Mouse (Mus musculus) c-Kit-positive CD71-positive TER-119-positive erythroid progenitor cells, embryonic 14.5 days (primary cell): Measurements from ENCODE around the gene Rhoj.
"Not testable (repeated sequence)": the region's sequence is repeated elsewhere in the genome, so short reads cannot be mapped to it uniquely, and the experiment has no call there.

Source experiments
- DNase-seq: peaks from one replicate; pipeline ENCODE4 v3.0.0-alpha.2; 2013; ENCODE audit warnings: low spot score

Rhoj gene

DNA sequence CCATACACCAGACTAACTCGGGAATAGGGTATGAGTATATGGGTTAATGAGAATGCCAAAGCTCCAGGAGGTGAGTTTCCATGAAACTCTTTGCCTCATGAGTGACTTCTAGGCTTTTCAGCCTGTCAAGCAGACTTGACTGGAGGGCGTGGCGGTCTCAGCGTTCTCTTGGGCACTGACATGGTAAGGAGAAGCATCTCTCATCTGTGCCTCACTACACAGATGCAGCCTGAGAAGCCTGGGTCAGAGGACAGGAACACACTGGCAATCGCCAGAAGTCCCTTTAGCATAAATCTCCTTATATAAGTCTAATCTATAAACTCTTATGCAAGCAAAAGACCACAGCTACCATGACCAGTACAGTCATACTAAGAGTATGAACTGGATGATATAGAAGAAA lies 41.4 kb downstream of the Rhoj start:
- not testable (repeated sequence) for DNase-seq

DNA sequence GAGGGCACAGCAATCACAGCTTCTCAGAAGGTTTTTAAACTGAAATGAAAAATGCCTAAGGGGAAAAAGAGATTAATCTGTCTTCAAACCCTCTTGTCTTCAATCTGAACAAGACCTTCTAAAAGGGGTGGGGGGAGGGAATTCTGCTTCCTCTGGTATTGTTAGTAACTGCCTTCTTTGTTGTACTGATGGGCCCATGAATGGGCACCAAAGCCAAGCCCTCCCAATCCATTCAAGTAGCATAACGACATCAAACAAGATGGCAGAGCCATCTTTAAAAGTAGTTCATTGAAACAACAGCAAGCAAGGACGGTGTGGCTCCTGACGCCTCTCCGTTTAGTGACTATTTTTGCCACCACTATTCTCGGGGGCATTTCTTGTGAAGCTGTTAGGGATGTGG lies 42.6 kb downstream of the Rhoj start:
- DNase-seq, result no peak

DNA sequence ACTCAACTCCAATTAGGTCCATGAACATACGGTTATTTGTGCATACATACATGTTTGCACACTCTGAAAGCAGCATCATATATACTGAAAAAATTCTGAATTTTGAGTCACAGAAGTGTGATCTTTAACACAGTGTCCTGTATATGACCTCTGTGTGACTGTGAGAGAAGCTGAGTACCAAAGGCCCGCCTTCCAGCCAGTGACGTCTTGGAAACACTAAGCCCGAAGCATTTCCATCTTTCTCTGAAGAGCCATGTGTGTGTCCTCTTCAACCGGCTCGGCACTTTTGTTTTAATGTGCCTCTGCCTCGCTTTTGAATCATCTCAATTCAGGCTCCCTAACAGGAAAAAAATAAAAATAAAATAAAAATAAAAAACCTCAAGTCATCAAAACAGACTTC lies 43.7 kb downstream of the Rhoj start:
- no peak for DNase-seq

DNA sequence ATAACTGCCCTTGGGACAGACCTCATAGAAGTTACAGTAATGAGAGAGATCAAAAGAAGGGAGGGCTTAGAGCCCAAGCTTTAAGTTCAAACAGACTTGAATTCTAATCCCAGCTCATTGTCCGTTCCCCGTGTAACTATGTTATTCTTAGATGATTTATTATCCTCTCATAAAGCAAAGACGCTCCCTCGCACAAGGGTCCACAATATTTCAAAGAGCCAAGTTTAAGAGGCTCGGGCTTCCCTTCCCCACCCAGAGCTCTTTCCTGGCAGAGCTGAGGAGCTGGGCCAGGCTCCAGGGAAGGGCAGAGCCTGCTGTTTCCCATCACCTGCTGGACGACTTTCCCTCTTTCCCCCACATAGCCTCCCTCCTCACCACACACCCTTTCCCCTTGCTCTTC lies 44.3 kb downstream of the Rhoj start:
- DNase-seq, result no peak

DNA sequence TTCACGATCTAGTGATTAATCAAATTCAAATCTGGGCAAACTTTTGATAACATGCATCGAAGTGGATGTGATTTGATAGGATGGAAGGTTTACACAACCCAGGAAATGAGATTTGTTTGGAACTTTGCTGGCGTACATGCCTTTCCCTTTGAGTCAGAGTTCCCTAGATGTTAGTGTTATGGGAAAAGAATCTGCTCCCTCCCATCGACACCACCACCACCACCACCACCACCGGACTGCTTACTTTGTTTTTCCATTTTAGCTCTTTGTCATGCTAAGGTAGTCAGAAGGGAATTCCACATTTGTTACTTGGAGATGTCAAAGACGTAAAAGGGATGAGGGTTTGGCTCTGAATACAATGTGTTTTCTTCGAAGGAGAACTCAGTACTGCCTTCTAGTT lies 46.2 kb downstream of the Rhoj start:
- DNase-seq, result no peak

DNA sequence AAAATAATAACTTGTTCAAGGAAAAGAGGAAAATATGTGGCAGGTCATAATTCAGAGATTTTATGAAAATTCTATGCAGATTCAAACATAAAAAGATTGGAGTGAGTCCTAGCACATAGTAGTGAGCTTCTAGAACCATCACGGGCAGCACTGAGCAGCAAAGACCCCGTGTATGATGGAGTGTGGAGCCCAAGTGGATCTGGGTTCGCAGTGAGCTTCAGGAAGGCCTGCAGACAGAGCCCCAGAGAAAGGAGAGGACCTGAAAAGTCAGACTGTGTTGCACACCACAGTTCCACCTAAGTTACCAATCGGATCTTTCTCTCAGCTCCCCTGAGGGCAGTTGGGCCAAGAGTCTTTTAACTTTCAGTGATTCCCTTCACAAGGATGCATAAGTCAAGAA lies 49.7 kb downstream of the Rhoj start:
- no peak for DNase-seq

DNA sequence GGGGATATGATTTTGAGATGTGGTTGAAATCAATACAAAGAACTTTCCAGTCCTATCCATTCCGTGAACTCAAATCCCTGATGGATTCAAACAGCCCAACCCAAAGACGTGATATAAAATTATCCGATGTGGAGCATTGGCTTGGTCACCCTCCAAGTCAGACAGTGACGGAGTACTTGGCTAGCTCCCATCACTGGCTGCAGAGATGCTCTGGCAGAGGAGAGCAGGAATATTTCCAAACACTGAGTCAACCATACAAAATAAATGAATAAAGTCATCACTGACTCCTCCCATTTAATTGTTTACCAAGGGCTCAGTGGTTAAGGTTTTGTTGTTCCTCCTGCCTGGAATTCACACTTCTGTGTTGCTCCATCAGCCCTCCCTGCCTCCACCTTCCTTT lies 50.6 kb downstream of the Rhoj start:
- no peak for DNase-seq

DNA sequence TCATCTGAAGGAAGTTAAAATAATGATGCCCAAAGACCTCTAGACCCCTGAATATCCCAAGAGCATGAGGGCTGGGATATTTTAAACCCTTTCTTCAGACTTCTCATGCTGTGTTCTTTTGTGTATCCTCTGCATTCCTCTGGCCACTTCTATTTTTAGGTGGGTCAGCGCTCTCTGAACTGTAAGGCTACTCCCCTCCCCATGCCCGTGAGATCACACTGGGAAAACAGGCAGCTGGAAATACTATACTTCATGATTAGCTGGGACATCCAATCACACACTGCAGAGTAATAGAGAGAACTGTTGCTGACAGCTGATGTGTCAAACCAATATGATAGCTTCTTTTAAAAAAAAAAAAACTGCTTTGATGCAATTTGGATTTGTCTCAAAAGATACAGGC lies 51.4 kb downstream of the Rhoj start:
- DNase-seq, result no peak

DNA sequence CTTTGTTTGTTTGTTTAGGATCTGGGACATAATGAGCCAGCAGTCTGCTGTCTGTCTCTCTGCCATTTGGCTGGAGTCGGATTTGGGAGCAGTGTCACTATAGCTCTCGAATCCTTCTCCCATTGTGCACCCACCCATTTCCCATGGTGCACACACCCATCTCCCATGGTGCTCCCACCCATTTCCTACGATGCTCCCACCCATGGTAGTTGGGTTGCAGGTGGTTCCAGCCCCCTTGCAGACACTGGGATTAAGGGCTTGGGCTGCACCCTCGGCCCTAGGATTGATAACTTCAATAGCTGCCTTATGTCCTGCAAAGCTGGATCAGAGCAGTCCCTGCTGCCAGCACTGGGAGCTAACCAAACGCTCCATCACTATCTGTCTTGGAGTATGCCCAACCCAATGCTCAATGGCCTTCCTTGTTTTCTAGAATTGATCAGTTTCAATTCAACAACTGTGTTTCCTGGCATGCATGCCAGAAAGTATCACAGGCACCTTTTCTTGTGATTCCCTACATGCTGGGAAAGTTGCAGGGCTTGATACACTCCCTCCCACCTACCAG lies 51.9 kb downstream of the Rhoj start:
- no peak for DNase-seq

DNA sequence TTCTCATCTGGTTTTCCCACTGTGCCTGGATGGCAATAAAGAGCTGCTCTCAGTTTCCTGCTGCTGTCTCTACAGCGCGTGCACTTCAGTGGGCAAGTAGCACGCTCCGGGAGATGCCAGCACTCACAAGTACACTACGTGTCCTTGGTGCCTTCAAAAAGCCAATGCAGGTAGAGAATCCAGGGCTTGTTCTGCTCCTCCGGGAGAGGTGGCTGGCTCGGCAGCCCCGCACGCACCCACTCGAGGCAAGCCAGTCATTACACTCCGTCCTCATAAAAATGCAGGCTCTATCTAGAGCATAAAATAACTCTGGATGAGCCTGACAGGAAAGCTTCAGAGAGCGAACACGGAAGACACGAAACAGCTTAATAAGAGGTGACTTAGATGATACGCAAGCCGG lies 54.3 kb downstream of the Rhoj start:
- no peak for DNase-seq

DNA sequence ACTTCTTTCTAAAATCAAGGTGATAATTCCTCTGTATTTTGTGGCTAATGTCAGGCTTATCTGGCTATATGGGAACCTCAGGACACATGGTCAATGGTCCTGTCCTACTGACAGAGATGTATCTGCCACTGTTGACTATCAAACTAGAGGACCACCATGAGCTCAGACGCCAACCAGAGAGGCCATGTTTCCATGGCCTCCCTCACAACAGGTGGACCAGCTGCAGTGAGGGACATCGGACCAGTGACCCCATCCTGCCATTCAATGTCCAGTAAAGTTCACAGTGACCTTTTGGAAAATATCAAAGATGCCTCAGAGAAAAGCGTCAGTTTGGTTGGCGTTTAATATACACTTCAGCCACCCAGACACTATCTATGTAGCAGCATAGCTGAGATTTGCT lies 56.3 kb downstream of the Rhoj start:
- DNase-seq, result no peak

DNA sequence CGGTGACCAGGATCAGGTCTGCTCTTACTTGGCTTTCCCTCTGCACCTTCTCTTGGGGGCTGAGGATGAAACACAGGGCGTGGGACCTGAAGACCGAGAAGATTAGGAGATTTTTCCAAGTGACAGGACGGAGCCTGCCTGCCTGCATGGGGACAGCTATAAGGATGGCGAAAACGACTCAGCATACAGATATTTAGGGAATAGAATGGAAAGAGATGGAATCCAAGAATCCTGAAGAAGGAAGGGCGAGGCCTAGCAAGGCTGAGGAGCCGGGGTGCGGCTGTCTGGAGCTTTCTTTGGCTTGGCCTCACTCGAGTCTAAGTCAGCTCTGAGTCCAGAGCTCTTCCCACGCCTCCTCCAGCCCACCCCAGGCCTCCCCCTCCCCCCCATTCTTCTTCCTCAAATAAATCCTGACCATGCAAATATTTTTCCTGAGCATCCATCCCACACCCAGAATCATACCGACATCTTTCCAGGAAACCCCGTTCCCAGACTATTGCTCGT lies 57.6 kb downstream of the Rhoj start:
- no peak for DNase-seq

DNA sequence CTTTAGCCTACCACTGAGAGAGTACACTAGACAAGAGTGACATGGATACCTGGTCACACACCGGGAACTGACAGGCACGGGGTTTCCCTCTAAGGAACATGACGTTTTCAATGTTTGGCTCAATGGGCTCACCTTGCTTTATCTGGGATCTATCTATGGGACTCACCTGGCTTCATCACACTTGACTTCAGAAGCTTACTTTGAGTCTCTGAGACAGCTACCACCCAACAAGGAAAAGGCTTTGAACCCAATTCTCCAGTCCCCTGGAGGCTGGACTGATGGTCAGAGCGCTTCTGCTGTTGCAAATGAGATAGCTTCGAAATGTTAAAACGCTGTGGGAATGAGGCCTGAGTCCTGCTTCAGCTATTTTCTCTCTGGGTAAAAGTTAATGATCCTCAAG lies 59.2 kb downstream of the Rhoj start:
- DNase-seq, result no peak

DNA sequence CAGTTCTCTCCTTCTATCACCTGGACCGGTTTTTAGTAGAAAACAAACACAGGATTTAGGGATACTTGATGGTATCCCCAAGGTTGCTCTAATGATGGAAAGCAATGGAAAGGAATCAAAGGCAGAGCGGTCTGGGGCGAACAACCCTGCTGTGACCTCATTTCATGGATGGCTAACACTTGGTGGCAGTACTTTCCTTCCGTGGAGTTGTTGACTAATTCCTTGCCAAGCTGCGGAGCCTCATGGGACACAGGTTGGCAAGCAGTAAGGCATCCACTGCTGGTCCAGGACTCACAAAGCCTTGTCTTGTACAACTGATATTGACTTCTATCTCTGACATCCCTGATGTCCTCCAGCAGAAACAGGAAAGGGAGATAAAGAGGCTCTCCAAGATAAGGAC lies 60.4 kb downstream of the Rhoj start:
- no peak for DNase-seq

DNA sequence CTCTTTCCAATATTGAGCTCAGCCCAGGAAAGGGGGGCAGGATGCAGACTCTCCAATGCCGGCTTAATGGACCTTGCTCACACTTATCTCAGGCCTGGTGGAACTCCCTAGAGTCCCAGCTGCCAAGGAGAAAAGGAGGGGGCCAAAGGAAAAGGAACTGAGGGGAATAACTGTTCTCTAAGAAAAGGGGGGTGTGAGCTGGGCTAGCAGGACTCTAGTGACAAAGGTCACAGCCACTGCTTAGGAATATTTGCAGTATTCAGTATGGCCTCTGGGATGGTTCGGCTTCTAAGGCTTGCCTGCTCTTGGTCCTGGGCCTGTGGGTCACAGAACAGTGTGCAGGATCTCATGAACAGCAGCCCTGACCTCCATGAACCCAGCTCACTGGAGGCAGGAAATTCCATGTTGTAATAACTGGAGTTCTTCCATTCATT lies 61.3 kb downstream of the Rhoj start:
- no peak for DNase-seq

DNA sequence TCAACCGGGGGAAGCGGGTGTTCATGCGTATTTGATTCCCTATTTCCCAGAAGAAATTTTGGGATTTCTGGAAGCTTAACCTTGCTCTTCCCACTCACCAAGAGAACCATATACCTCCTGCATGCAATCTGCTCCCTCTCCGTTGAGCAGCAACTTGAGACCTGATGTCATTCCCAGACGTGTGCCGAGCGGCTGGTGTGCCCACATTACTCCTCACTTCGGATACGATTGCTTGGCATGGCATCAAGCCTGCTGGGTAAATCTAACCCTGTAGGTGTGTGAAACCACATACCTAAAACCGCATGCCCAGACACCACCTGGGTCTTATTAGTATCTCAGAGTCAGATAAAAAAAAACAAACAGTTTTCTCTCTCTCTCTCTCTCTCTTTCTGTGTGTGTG lies 66.3 kb downstream of the Rhoj start:
- no peak for DNase-seq

DNA sequence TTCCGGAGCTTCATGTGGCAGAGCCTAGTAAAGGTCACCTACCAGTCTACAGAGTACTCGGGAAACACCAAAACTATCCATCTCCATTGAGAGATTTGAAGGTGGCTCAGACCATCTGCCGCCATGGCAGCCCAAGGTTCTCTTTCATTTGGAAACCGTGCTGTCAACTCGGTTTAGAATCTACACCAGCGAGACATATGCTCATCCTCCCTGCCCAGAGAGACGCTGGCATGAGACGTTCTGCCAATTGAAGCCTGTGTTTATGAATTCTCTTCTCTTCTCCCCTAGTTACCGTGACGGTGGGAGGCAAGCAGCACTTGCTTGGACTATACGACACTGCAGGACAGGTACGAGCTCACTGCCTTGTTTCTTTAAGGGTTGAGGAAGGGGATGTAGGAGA lies 66.9 kb downstream of the Rhoj start:
- no peak for DNase-seq

DNA sequence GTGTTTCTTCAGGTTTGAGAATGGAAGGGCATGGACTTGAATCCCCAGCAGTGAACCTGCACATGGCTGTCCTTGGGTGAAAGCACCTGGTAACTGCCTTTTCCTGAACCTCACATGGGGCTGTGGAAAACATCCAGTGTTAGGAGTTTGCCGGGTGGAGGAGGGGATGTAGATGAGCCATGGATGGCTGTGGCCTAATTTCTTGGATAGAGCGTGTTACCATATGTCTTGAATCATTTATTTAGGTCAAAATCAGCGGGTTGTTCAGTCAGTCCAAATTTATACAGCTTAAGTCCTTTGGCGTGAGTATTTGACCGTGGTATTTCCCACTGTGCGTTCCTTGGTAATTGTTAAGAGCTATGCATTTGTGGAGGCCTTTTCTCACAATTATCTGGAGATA lies 68.0 kb downstream of the Rhoj start:
- DNase-seq, result no peak

DNA sequence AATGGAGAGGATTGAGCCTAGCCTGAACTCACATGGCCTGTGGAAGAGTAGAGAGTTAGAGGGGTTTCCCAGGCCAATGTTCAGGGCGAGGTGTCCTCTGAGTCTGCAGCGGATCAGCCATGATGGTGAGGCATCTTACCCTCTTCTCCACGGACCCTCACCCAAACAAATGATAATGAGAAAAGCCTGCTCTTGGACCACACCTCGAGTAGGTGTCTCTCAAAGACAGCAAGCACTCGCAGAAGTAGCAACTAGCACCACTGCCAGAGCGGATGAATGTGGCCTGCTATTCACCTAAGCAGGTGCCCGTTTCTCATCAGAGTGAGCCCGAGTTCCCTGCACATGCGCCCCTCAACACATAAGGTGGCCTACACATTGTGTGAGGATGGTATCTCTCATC lies 78.6 kb downstream of the Rhoj start:
- DNase-seq, result no peak

DNA sequence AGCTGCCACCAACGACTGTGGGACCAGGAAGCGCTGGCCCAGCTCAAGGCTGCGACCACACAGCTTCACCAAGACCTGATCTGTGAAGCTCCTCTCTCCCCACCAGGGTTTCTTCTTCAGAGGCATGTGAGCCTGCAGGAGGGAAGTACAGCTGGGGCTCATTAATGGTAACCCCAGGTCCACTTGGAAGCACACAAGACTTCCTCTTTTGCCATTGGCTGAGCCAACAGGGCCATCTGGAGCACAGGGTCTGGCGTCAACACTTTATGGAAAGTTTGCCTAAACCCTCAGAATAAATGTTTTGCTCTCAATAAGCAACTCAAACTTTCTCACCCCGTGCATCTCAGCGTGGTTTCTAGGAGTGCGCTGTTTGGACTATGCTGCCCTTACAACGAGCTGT lies 79.0 kb downstream of the Rhoj start:
- no peak for DNase-seq

DNA sequence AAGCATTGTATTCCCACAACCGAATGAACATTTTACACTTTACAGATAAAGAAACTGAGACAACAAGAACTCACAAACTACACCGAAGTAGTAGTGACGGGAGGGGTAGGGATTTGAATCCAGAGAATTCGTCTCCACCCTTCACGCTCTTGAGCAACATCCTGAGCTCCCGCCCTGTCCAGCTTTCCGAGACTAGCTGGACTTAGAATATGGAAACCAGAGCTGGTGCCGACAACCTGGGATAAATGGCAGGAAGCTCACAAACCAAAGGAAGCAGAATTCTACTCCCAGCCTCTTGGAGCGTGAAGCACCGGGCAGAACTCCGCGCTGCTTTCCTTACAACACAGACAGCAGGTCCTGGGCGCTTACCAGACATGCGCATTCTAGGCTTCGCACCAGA lies 79.7 kb downstream of the Rhoj start:
- no peak for DNase-seq

DNA sequence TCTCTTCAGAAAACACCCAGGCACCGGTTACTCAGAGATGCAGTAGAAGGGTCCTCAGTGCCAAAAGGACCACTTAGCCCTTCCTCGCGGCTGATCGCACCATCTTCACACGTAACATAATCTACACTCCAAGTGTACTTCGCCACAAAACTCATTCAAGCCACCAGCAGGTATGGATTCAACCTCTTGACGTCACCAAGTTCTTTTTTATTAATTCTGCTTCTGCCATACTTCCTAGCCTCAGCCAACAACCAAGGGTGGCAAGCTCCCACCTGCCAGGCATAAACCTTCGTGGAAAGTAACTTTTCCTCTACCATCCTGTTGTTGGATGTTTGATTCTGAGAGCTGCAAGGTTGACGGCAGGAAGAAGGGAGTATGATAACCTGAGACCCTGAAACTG lies 80.4 kb downstream of the Rhoj start:
- no peak for DNase-seq

DNA sequence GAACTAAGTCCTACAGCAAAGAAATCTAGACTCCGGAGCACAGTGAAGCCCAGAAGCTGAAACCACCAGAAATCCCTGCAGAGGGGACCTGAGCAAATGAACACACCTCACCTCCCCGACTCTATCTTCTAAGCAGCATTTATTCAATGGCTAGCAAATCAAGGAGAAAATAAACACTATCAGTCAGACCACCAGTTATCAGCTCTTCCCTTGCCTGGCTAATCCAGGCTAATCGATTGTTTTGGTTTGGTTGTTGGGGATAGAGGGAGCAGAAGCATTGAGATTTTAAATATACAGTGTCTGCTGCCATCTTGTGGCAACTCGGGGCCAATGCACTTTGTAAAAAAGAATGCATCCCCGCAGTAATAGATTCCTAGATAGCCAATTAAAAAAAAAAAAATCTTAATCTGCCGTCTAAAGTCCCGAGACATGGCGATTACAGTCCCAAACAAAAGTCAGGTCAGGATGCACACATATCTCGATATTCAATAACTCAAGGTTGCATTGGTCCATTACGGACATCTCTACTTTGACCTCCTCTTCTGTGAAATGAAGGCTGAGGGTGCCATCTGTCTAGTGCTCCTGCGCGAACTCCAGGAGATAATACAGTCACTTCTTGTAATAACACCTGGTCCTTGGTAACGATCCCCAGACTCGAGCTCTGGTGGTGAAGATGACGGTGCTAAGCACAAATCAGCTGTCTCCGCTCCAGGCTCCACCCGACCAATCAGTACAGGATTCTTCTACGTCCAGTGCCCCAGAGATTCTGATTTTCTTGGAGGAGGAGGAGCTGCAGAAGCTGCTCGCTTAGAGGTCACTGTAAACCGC lies 81.4 kb downstream of the Rhoj start:
- DNase-seq, result peak; percentile 16

DNA sequence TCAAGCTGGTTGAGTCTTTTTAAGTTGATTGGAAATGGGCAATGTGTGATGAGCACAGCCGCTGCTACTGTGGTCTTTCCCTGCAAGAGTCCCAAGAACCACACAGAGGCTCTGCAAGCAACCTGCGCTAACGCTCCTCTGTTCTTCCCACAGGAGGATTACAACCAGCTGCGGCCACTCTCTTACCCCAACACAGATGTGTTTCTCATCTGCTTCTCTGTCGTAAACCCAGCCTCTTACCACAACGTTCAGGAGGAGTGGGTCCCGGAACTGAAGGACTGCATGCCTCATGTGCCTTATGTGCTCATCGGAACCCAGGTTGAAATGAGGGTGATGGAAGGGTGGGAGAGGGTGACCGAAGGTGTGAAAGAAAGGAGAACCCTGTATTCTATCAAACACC lies 83.4 kb downstream of the Rhoj start:
- no peak for DNase-seq
